Mouse (Mus musculus) liver, embryonic 11.5 days (tissue): Measurements from ENCODE around the gene Prl7a1. TPM values are rescaled to one million over a fixed set of nuclear protein-coding genes. Genes with fewer than 3 reads are reported as not detected.

Experiments used
- ATAC-seq: fragments of 200-750 bp; cut with Nextera tagmentation; replicated peaks from 2 replicates; pipeline ENCODE4 v1.8.0; 2017; ENCODE audit warnings: moderate number of reproducible peaks, mild to moderate bottlenecking, moderate TSS enrichment, moderate library complexity; ENCODE audit not compliant: low FRiP score
- DNase-seq: peaks from one replicate; pipeline ENCODE4 v3.0.0-alpha.2; 2017; ENCODE audit warnings: low spot score
- H3K27ac ChIP-seq: fragments of 300-500 bp; sonication (generic); 2 replicates; pipeline ENCODE4 v1.5.1; 2014; ENCODE audit warnings: mild to moderate bottlenecking, low read depth, low read length, control low read depth
- H3K27me3 ChIP-seq: fragments of 300-500 bp; sonication (generic); replicated peaks from 2 replicates; pipeline ENCODE4 v1.6.1; 2014; ENCODE audit warnings: low read length, mixed read lengths; ENCODE audit not compliant: control insufficient read depth, insufficient read depth
- H3K36me3 ChIP-seq: fragments of 300-500 bp; sonication (generic); 2 replicates; pipeline ENCODE4 v1.6.1; 2014; ENCODE audit warnings: mild to moderate bottlenecking, low read length, moderate library complexity, mixed read lengths; ENCODE audit not compliant: control insufficient read depth, insufficient read depth
- H3K4me1 ChIP-seq: fragments of 300-500 bp; sonication (generic); replicated peaks from 2 replicates; pipeline ENCODE4 v1.6.1; 2014; ENCODE audit warnings: low read length, mixed read lengths; ENCODE audit not compliant: control insufficient read depth, insufficient read depth
- H3K4me2 ChIP-seq: fragments of 300-500 bp; sonication (generic); 2 replicates; pipeline ENCODE4 v1.6.1; 2014; ENCODE audit warnings: mild to moderate bottlenecking, control low read depth, moderate library complexity
- H3K4me3 ChIP-seq: fragments of 300-500 bp; sonication (generic); 2 replicates; pipeline ENCODE4 v1.5.1; 2014; ENCODE audit warnings: low read depth, low read length, control low read depth
- H3K9ac ChIP-seq: fragments of 300-500 bp; sonication (generic); 2 replicates; pipeline ENCODE4 v1.6.1; 2014; ENCODE audit warnings: low read depth, low read length, control low read depth
- H3K9me3 ChIP-seq: fragments of 300-500 bp; sonication (generic); 2 replicates; pipeline ENCODE4 v1.6.1; 2016; ENCODE audit warnings: low read length, inconsistent platforms, mixed read lengths; ENCODE audit not compliant: control insufficient read depth
- WGBS: fragments of 180-500 bp; shearing (Covaris S2); extraction: QIAGEN DNeasy Blood & Tissue Kit; methylation state at CpG from one replicate; pipeline ENCODE4 v1.1.7; 2014; 5-methylcytosine and 5-hydroxymethylcytosine counted together
- polyA plus RNA-seq: library from polyadenylated mRNA; unstranded; fragments of >200 nt; fragmentation: Nextera tagmentation; extraction: Ambion mirVana; gene quantifications from 2 replicates; pipeline ENCODE4 v1.2.1, GENCODE M21; 2014

The Prl7a1 gene
- polyA plus RNA-seq: not detected in 2 replicates

GRCm38 (mm10) chr13:27642393-27642792 lies at the start of gene Prl7a1:
TSS of gene Prl7a1 (minus strand) at chr13:27642493.
- no peak within 1 kb of the TSS for H3K4me2 ChIP-seq
- no peak within 1 kb of the TSS for H3K9ac ChIP-seq
- no peaks in the 10 kb centered on the region for H3K36me3 ChIP-seq
- ATAC-seq: no peak
- H3K27me3 ChIP-seq: no peaks in the 10 kb centered on the region
- H3K4me1 ChIP-seq: no peaks in the 10 kb centered on the region
- no peak within 1 kb of the TSS for H3K4me3 ChIP-seq
- no peak within 1 kb of the TSS for H3K27ac ChIP-seq
- WGBS: 94% methylated on average over 3 of the region's 3 CpGs
- DNase-seq: no peak
- H3K9me3 ChIP-seq: no peaks in the 10 kb centered on the region

DNA sequence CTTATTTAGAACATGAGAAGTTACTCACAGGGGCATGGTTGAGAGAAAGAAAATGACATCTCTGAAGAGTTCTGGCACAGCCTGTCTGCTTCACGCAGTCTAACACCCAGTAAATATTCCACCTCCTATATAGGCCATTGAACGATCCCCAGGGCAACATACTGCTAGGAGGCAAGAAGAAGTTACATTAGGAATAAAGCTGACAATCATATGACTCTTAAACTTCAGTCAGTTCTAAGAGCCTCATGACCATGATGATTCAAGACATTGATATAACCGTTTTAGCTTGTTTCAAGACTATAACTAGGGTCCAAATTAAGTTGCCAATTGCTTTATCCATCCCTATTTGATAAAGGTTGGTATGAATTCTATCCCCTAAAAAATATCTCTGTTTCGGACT lies 25.6 kb upstream of the Prl7a1 start, which contains the start of gene Prl7a2:
Gene Prl7a2 (minus strand): TSS at position 101 of the 400 bp plus-strand sequence.
- Histone ChIP-seq H3K4me3 (no peak within 1 kb of the TSS), H3K4me1 (no peaks in the 10 kb centered on the region), H3K9ac (no peak within 1 kb of the TSS), H3K4me2 (no peak within 1 kb of the TSS), H3K9me3 (no peaks in the 10 kb centered on the region), H3K27ac (no peak within 1 kb of the TSS), H3K27me3 (no peaks in the 10 kb centered on the region), H3K36me3 (no peaks in the 10 kb centered on the region)
- no peak for ATAC-seq
- DNase-seq: no peak
- 72% methylated on average over 4 of the region's 4 CpGs for WGBS

GRCm38 (mm10) chr13:27660747-27661146 lies 18.5 kb upstream of the Prl7a1 start:
- Histone ChIP-seq H3K36me3 (no peaks in the 10 kb centered on the region), H3K4me1 (no peaks in the 10 kb centered on the region), H3K9me3 (no peaks in the 10 kb centered on the region), H3K27me3 (no peaks in the 10 kb centered on the region), H3K9ac (no peak overlapping the region), H3K4me2 (no peak overlapping the region), H3K4me3 (no peak overlapping the region), H3K27ac (no peak overlapping the region)
- 65% methylated on average over 2 of the region's 2 CpGs for WGBS
- DNase-seq (no peak), ATAC-seq (no peak)

DNA sequence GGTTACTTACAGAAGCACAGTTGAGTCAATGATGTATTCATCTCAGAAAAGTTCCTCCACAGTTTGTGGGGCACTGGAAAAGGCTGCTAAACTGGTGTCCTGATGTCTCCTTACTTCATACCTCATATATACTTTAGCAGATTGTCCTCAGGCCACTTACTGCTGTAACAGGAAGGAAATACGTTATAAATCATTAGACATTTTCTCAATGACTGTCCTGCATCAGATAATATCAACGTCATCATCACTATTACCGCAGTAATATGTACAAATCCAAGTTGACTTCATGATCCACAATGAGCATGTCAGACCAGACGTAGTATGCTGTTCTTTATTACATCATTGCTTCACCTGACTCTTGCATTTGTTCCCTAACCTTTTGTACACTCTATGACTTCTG lies 31.8 kb downstream of the Prl7a1 start, which contains the start of gene Prl7b1:
Gene Prl7b1 (minus strand): TSS at position 101 of the 400 bp plus-strand sequence.
- H3K27ac ChIP-seq: no peak within 1 kb of the TSS
- DNase-seq (no peak), ATAC-seq (no peak)
- no peak within 1 kb of the TSS for H3K9ac ChIP-seq
- no peaks in the 10 kb centered on the region for H3K36me3 ChIP-seq
- H3K9me3 ChIP-seq: no peaks in the 10 kb centered on the region
- WGBS: 66% methylated on average over 4 of the region's 4 CpGs
- H3K4me1 ChIP-seq: no peaks in the 10 kb centered on the region
- H3K4me3 ChIP-seq: no peak within 1 kb of the TSS
- no peak within 1 kb of the TSS for H3K4me2 ChIP-seq
- H3K27me3 ChIP-seq: no peaks in the 10 kb centered on the region

Other genes with a start within 250 kb of the Prl7a1 start
- not detected in 2 replicates for gene Prl8a6, start 203.8 kb downstream of the Prl7a1 start, polyA plus RNA-seq
- gene Prl8a8, start 129.3 kb downstream of the Prl7a1 start, polyA plus RNA-seq: not detected in 2 replicates
- not detected in 2 replicates for gene Prl8a9, start 77.9 kb downstream of the Prl7a1 start, polyA plus RNA-seq
- gene Prl8a1, start 60.3 kb downstream of the Prl7a1 start, polyA plus RNA-seq: not detected in 2 replicates
- not detected in 2 replicates for gene Prl7b1, start 31.9 kb downstream of the Prl7a1 start, polyA plus RNA-seq
- gene Prl7a2, start 25.5 kb upstream of the Prl7a1 start, polyA plus RNA-seq: not detected in 2 replicates
- not detected in 2 replicates for gene Prl7d1, start 74.2 kb upstream of the Prl7a1 start, polyA plus RNA-seq
- not detected in 2 replicates for gene Prl7c1, start 138.3 kb upstream of the Prl7a1 start, polyA plus RNA-seq
- gene Prl2a1, start 159.2 kb upstream of the Prl7a1 start, polyA plus RNA-seq: not detected in 2 replicates
- not detected in 2 replicates for gene Prl2c1, start 206.8 kb upstream of the Prl7a1 start, polyA plus RNA-seq